Mouse (Mus musculus) lung, adult 2 months (tissue): Measurements from ENCODE around the gene B4galt5.

ENCODE experiments used
- CTCF ChIP-seq: fragments of 200-500 bp; IDR thresholded peaks from 2 replicates; pipeline ENCODE4 v1.5.1; 2011; ENCODE audit warnings: mild to moderate bottlenecking, low read length, control low read depth; ENCODE audit not compliant: insufficient read depth
- POLR2A ChIP-seq: fragments of 200-500 bp; IDR thresholded peaks from 2 replicates; pipeline ENCODE4 v1.6.1; 2011; ENCODE audit warnings: low read depth, mild to moderate bottlenecking, control low read depth, low read length, borderline replicate concordance; ENCODE audit errors: extremely low read depth

- TF ChIP-seq POLR2A = no peak
- no peak for TF ChIP-seq CTCF
These were observed 13.9 kb downstream of the B4galt5 start for GRCm38 (mm10) chr2:167335066-167335465.
